Mouse (Mus musculus): ENCODE measurements around the gene Mars.

- TF ChIP-seq CTCF (IDR thresholded peaks at IDR 0.05; ENCODE audit: extremely low read depth, insufficient read length, insufficient replicate concordance, low read depth, low read length) (no peak), POLR2A (IDR thresholded peaks at IDR 0.05; ENCODE audit: low read depth, low read length) (peak; percentile 62; the same call in 1 of the 2 replicates)
These were observed at the start of gene Mars for GRCm38 (mm10) chr10:127311476-127312355.

Measured in small intestine, adult 2 months (tissue).